Mouse (Mus musculus): ENCODE results near the gene Tob1.

Tob1 gene

GRCm38 (mm10) chr11:94261585-94262370, 50.5 kb downstream of the Tob1 start:
- no peak for DNase-seq (ENCODE audit: inconsistent age in 2 of 2, low spot score in 1 of 2)

All from adrenal gland, adult (tissue).